Mouse (Mus musculus) hindbrain, embryonic 14.5 days (tissue): Measurements from ENCODE around the gene Fam83c. TPM values are rescaled to one million over a fixed set of nuclear protein-coding genes. Genes with fewer than 3 reads are reported as not detected.

Experiments
- ATAC-seq: fragments of 200-750 bp; cut with Nextera tagmentation; 2 replicates; pipeline ENCODE4 v1.8.0; 2017; ENCODE audit warnings: moderate number of reproducible peaks, mild to moderate bottlenecking, moderate TSS enrichment, moderate library complexity; ENCODE audit not compliant: low FRiP score
- DNase-seq: peaks from one replicate; pipeline ENCODE4 v3.0.0-alpha.2; 2015; ENCODE audit warnings: low spot score
- H3K27ac ChIP-seq: fragments of 300-500 bp; sonication (generic); 2 replicates; pipeline ENCODE4 v1.5.1; 2014; ENCODE audit warnings: mild to moderate bottlenecking, moderate library complexity
- H3K27me3 ChIP-seq: fragments of 300-500 bp; sonication (generic); 2 replicates; pipeline ENCODE4 v1.6.1; 2014; ENCODE audit warnings: mild to moderate bottlenecking, low read length, mixed read lengths; ENCODE audit not compliant: control insufficient read depth, insufficient read depth
- H3K36me3 ChIP-seq: fragments of 300-500 bp; sonication (generic); replicated peaks from 2 replicates; pipeline ENCODE4 v1.6.1; 2014; ENCODE audit not compliant: control insufficient read depth, insufficient read depth
- H3K4me1 ChIP-seq: fragments of 300-500 bp; sonication (generic); replicated peaks from 2 replicates; pipeline ENCODE4 v1.6.1; 2014; ENCODE audit warnings: antibody characterized with exemption, low read length, mixed read lengths; ENCODE audit not compliant: control insufficient read depth, insufficient read depth
- H3K4me2 ChIP-seq: fragments of 300-500 bp; sonication (generic); replicated peaks from 2 replicates; pipeline ENCODE4 v1.6.1; 2014; ENCODE audit warnings: mild to moderate bottlenecking, moderate library complexity
- H3K4me3 ChIP-seq: fragments of 300-500 bp; sonication (generic); replicated peaks from 2 replicates; pipeline ENCODE4 v1.5.1; 2014; ENCODE audit warnings: mild to moderate bottlenecking, low read length
- H3K9ac ChIP-seq: fragments of 300-500 bp; sonication (generic); 2 replicates; pipeline ENCODE4 v1.6.1; 2014
- H3K9me3 ChIP-seq: fragments of 300-500 bp; sonication (generic); 2 replicates; pipeline ENCODE4 v1.6.1; 2016; ENCODE audit warnings: low read length; ENCODE audit not compliant: control insufficient read depth
- WGBS: fragments of 180-500 bp; shearing (Covaris S2); extraction: QIAGEN DNeasy Blood & Tissue Kit; methylation state at CpG from one replicate; pipeline ENCODE4 v1.1.7; 2014; 5-methylcytosine and 5-hydroxymethylcytosine counted together
- polyA plus RNA-seq: library from polyadenylated mRNA; unstranded; fragments of >200 nt; fragmentation: Nextera tagmentation; extraction: Ambion mirVana; gene quantifications from 2 replicates; pipeline ENCODE4 v1.2.1, GENCODE M21; 2014

Gene Fam83c
- polyA plus RNA-seq, result 0.31 TPM in 2 replicates

GRCm38 (mm10) chr2:155834732-155835131, at the start of gene Fam83c:
Fam83c (minus strand) TSS chr2:155834854.
- Histone ChIP-seq H3K4me1 (no peaks in the 10 kb centered on the region), H3K36me3 (no peaks in the 10 kb centered on the region), H3K27me3 (no peaks in the 10 kb centered on the region), H3K4me2 (no peak within 1 kb of the TSS), H3K4me3 (no peak within 1 kb of the TSS), H3K27ac (no peak within 1 kb of the TSS), H3K9me3 (no peaks in the 10 kb centered on the region), H3K9ac (no peak within 1 kb of the TSS)
- no peak for DNase-seq
- 67% methylated on average over 9 of the region's 9 CpGs for WGBS
- ATAC-seq, result no peak

DNA sequence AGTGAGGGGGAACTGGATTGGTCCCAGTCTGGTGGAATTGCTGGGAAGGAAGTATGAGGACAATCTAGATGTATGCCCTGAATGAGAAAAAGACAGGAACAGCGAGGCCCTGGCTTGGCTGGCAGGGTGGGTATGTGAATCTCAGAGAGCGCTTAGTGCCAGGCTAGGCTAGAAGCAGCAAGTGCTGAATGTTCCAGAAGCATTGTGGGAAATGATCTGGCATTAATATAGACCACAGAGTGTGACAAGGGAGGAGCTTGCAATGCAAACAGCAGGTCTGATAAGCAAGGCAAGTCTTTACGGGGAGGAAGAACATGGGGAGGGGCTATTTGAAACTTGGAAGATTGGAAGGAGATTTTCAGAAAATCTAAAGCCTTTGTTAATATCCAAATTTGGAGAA, 47.4 kb upstream of the Fam83c start:
- 94% methylated on average over 3 of the region's 3 CpGs for whole genome bisulfite sequencing
- Histone ChIP-seq H3K4me3 (no peak overlapping the region), H3K9me3 (no peaks in the 10 kb centered on the region), H3K27ac (no peak overlapping the region), H3K36me3 (peaks cover 38% of the 10 kb centered on the region), H3K27me3 (no peaks in the 10 kb centered on the region), H3K4me2 (no peak overlapping the region), H3K4me1 (no peaks in the 10 kb centered on the region), H3K9ac (no peak overlapping the region)
- ATAC-seq (no peak), DNase-seq (no peak)

GRCm38 (mm10) chr2:155878964-155879876, 44.6 kb upstream of the Fam83c start:
- no peaks in the 10 kb centered on the region for H3K27me3 ChIP-seq
- ATAC-seq, result no peak
- H3K9ac ChIP-seq, result no peak overlapping the region
- WGBS, result 92% methylated on average over 21 of the region's 21 CpGs
- H3K4me3 ChIP-seq, result no peak overlapping the region
- no peaks in the 10 kb centered on the region for H3K4me1 ChIP-seq
- H3K4me2 ChIP-seq, result no peak overlapping the region
- peaks cover 34% of the 10 kb centered on the region for H3K36me3 ChIP-seq
- DNase-seq, result no peak
- no peak overlapping the region for H3K27ac ChIP-seq
- H3K9me3 ChIP-seq, result no peaks in the 10 kb centered on the region

- Histone ChIP-seq H3K27ac (peak overlapping the region; percentile 67; the same call in 1 of the 2 replicates), H3K9ac (no peak overlapping the region), H3K4me1 (peaks cover 19% of the 10 kb centered on the region), H3K4me2 (no peak overlapping the region), H3K36me3 (peaks cover 24% of the 10 kb centered on the region; the same call in 1 of the 2 replicates), H3K9me3 (no peaks in the 10 kb centered on the region), H3K27me3 (no peaks in the 10 kb centered on the region), H3K4me3 (no peak overlapping the region)
- DNase-seq, result no peak
- ATAC-seq, result no peak
- WGBS, result 81% methylated on average over 6 of the region's 6 CpGs
Measured at GRCm38 (mm10) chr2:155873636-155874035, 39.0 kb upstream of the Fam83c start.

GRCm38 (mm10) chr2:155872930-155873507, 38.4 kb upstream of the Fam83c start:
- Histone ChIP-seq H3K9me3 (no peaks in the 10 kb centered on the region), H3K27me3 (no peaks in the 10 kb centered on the region), H3K9ac (no peak overlapping the region), H3K4me1 (peaks cover 19% of the 10 kb centered on the region), H3K4me3 (no peak overlapping the region), H3K36me3 (peaks cover 28% of the 10 kb centered on the region; the same call in 1 of the 2 replicates), H3K27ac (peak overlapping the region; percentile 67), H3K4me2 (no peak overlapping the region)
- DNase-seq (no peak), ATAC-seq (no peak)
- 53% methylated on average over 10 of the region's 10 CpGs for WGBS

- Histone ChIP-seq H3K27me3 (no peaks in the 10 kb centered on the region), H3K4me3 (no peak overlapping the region), H3K9me3 (no peaks in the 10 kb centered on the region), H3K4me2 (no peak overlapping the region), H3K4me1 (peaks cover 19% of the 10 kb centered on the region), H3K27ac (peak overlapping the region; percentile 67), H3K36me3 (peaks cover 33% of the 10 kb centered on the region; the same call in 1 of the 2 replicates), H3K9ac (no peak overlapping the region)
- DNase-seq (no peak), ATAC-seq (no peak)
- WGBS, result 50% methylated on average over 8 of the region's 8 CpGs
Measured at GRCm38 (mm10) chr2:155872486-155872885, 37.8 kb upstream of the Fam83c start.

GRCm38 (mm10) chr2:155869772-155870171, 35.1 kb upstream of the Fam83c start:
- no peak overlapping the region for H3K4me2 ChIP-seq
- H3K4me1 ChIP-seq, result peaks cover 19% of the 10 kb centered on the region
- ATAC-seq (no peak), DNase-seq (no peak)
- H3K36me3 ChIP-seq, result peaks cover 17% of the 10 kb centered on the region; the same call in 1 of the 2 replicates
- no peak overlapping the region for H3K27ac ChIP-seq
- H3K9ac ChIP-seq, result no peak overlapping the region
- H3K27me3 ChIP-seq, result no peaks in the 10 kb centered on the region
- 85% methylated on average over 5 of the region's 5 CpGs for WGBS
- H3K9me3 ChIP-seq, result no peaks in the 10 kb centered on the region
- H3K4me3 ChIP-seq, result no peak overlapping the region

- Histone ChIP-seq H3K36me3 (peaks cover 17% of the 10 kb centered on the region; the same call in 1 of the 2 replicates), H3K4me2 (no peak overlapping the region), H3K9ac (no peak overlapping the region), H3K27me3 (no peaks in the 10 kb centered on the region), H3K9me3 (no peaks in the 10 kb centered on the region), H3K27ac (no peak overlapping the region), H3K4me3 (no peak overlapping the region), H3K4me1 (peaks cover 21% of the 10 kb centered on the region)
- DNase-seq (no peak), ATAC-seq (no peak)
- WGBS, result 99% methylated on average over 8 of the region's 8 CpGs
Measured at GRCm38 (mm10) chr2:155868320-155868719, 33.7 kb upstream of the Fam83c start.

- Histone ChIP-seq H3K4me3 (no peak overlapping the region), H3K9me3 (no peaks in the 10 kb centered on the region), H3K4me2 (peak overlapping the region; percentile 42), H3K27me3 (no peaks in the 10 kb centered on the region), H3K9ac (no peak overlapping the region; the same call in 1 of the 2 replicates), H3K36me3 (peaks cover 7% of the 10 kb centered on the region; the same call in 1 of the 2 replicates), H3K4me1 (peaks cover 6% of the 10 kb centered on the region), H3K27ac (peak overlapping the region; percentile 71)
- peak; percentile 69 for ATAC-seq
- no peak for DNase-seq
- WGBS, result 34% methylated on average over 11 of the region's 11 CpGs
Measured at GRCm38 (mm10) chr2:155863301-155863867, 28.7 kb upstream of the Fam83c start.
